Mouse (Mus musculus) bone marrow, adult 2 months (tissue): ENCODE results near the gene Dysf.

Source experiments
- CTCF ChIP-seq: fragments of 200-500 bp; IDR thresholded peaks from 2 replicates; pipeline ENCODE4 v1.5.1; 2011; ENCODE audit warnings: low read length, control low read depth; ENCODE audit not compliant: control insufficient read depth, insufficient read depth
- POLR2A ChIP-seq: fragments of 200-500 bp; IDR thresholded peaks from 2 replicates; pipeline ENCODE4 v1.6.1; 2011; ENCODE audit warnings: low read depth, mild to moderate bottlenecking, control low read depth, low read length, borderline replicate concordance; ENCODE audit not compliant: control insufficient read depth

- TF ChIP-seq CTCF (no peak), POLR2A (no peak)
These were observed 219.8 kb downstream of the Dysf start for GRCm38 (mm10) chr6:84228196-84228595.
